Mouse (Mus musculus) liver, embryonic 12.5 days (tissue): ENCODE results near the gene Klk13. TPM values are rescaled to one million over a fixed set of nuclear protein-coding genes. Genes with fewer than 3 reads are reported as not detected.

Experiments
- ATAC-seq: fragments of 200-750 bp; cut with Nextera tagmentation; 2 replicates; pipeline ENCODE4 v1.8.0; 2017; ENCODE audit warnings: moderate number of reproducible peaks, mild to moderate bottlenecking, moderate library complexity
- H3K27ac ChIP-seq: fragments of 300-500 bp; sonication (generic); 2 replicates; pipeline ENCODE4 v1.5.1; 2016; ENCODE audit warnings: mild to moderate bottlenecking
- H3K27me3 ChIP-seq: fragments of 300-500 bp; sonication (generic); replicated peaks from 2 replicates; pipeline ENCODE4 v1.6.1; 2016; ENCODE audit warnings: mild to moderate bottlenecking, moderate library complexity
- H3K36me3 ChIP-seq: fragments of 300-500 bp; sonication (generic); 2 replicates; pipeline ENCODE4 v1.6.1; 2016; ENCODE audit warnings: mild to moderate bottlenecking, moderate library complexity
- H3K4me1 ChIP-seq: fragments of 300-500 bp; sonication (generic); 2 replicates; pipeline ENCODE4 v1.6.1; 2016
- H3K4me2 ChIP-seq: fragments of 300-500 bp; sonication (generic); 2 replicates; pipeline ENCODE4 v1.6.1; 2016; ENCODE audit warnings: mild to moderate bottlenecking, moderate library complexity
- H3K4me3 ChIP-seq: fragments of 300-500 bp; sonication (generic); 2 replicates; pipeline ENCODE4 v1.5.1; 2016; ENCODE audit warnings: mild to moderate bottlenecking, moderate library complexity
- H3K9ac ChIP-seq: fragments of 300-500 bp; sonication (generic); 2 replicates; pipeline ENCODE4 v1.6.1; 2016; ENCODE audit warnings: mild to moderate bottlenecking, moderate library complexity
- H3K9me3 ChIP-seq: fragments of 300-500 bp; sonication (generic); replicated peaks from 2 replicates; pipeline ENCODE4 v1.6.1; 2016; ENCODE audit warnings: mild to moderate bottlenecking, moderate library complexity
- WGBS: fragments of 180-500 bp; shearing (Covaris S2); methylation state at CpG from one replicate; pipeline ENCODE4 v1.1.7; 2016; ENCODE audit not compliant: insufficient replicate concordance; 5-methylcytosine and 5-hydroxymethylcytosine counted together
- polyA plus RNA-seq: library from polyadenylated mRNA; unstranded; fragments of >200 nt; fragmentation: Nextera tagmentation; extraction: Ambion mirVana; gene quantifications from 2 replicates; pipeline ENCODE4 v1.2.1, GENCODE M21; 2016

Gene Klk13
- polyA plus RNA-seq, 1 experiment from 2014 or later, result 0.27 TPM

- no peaks in the 10 kb centered on the region for H3K36me3 ChIP-seq
- H3K9ac ChIP-seq, result no peak within 1 kb of the TSS
- H3K4me2 ChIP-seq, result no peak within 1 kb of the TSS
- no peaks in the 10 kb centered on the region for H3K9me3 ChIP-seq
- H3K27ac ChIP-seq, result no peak within 1 kb of the TSS
- ATAC-seq, result no peak
- no peaks in the 10 kb centered on the region for H3K4me1 ChIP-seq
- no peaks in the 10 kb centered on the region for H3K27me3 ChIP-seq
- H3K4me3 ChIP-seq, result no peak within 1 kb of the TSS
These were observed 22.2 kb upstream of the Klk13 start, which contains the start of gene Klk14 for GRCm38 (mm10) chr7:43690118-43690517. Gene Klk14 (plus strand): TSS chr7:43690418.

DNA sequence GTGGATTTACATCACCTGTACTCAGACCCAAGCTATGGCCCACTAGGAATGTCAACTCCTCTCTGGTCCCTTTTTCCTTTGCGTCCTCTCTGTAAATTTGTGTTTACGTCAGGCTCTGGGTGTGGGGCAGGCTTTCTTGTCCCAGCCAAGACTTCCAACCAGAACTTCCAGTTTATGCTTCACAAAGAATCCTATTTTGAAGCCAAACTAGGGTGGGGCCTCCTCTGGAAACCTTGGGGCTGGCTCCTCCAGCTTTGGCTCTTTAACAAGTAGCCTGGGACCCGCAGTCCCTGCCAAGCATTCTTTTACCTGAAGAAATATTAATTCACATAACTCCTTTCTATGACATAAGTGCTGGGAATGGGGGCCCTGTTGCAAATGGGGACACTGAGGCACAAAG lies 2.3 kb upstream of the Klk13 start:
- 0 out of 2 replicates have a peak, but pooled peaks cover 4% of the 10 kb centered on the region for H3K4me1 ChIP-seq
- H3K4me2 ChIP-seq, result no peak overlapping the region
- H3K9ac ChIP-seq, result no peak overlapping the region
- no peak overlapping the region for H3K27ac ChIP-seq
- H3K36me3 ChIP-seq, result no peaks in the 10 kb centered on the region
- H3K9me3 ChIP-seq, result no peaks in the 10 kb centered on the region
- WGBS, result 75% methylated on average over 3 of the region's 3 CpGs
- no peak overlapping the region for H3K4me3 ChIP-seq
- peaks cover 12% of the 10 kb centered on the region; the same call in 1 of the 2 replicates for H3K27me3 ChIP-seq
- ATAC-seq, result no peak

- H3K27ac ChIP-seq, result no peak overlapping the region
- H3K9me3 ChIP-seq, result no peaks in the 10 kb centered on the region
- no peak overlapping the region for H3K9ac ChIP-seq
- H3K27me3 ChIP-seq, result peaks cover 12% of the 10 kb centered on the region; the same call in 1 of the 2 replicates
- 3% methylated on average over 9 of the region's 9 CpGs for WGBS
- no peak overlapping the region for H3K4me3 ChIP-seq
- no peaks in the 10 kb centered on the region for H3K36me3 ChIP-seq
- 0 out of 2 replicates have a peak, but pooled peaks cover 4% of the 10 kb centered on the region for H3K4me1 ChIP-seq
- no peak for ATAC-seq
- H3K4me2 ChIP-seq, result peak overlapping the region; percentile 11; the same call in 1 of the 2 replicates
These were observed 550 bp downstream of the Klk13 start for GRCm38 (mm10) chr7:43712917-43713316.

DNA sequence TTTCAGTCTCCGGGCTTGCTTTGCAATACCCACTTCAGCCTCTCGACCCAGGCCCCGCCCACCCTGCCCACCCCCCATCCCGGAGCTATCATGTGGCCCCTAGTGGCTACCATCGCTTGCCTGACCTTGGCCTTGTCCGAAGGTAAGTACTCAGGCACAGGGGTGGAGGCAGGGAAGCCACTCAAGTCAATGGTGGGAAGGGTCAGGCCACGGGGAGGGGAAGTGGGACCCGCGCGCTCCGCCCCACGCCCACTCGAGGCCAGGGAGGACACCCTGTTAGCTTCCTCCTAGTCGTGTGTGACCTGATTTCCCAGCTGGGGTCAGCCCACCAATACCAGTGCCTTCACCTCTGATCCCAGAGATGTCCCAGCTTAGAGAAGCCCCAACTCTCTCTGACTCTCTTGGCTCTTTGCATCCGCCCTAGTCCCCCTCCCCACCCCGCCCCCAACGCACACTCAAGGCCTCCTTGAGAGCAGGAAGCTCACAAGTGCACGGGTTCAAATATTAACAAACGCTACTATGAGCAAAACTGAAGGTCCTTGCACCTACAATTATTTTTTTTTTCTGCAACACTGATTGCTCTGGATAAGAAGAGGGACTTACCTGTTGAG lies 1.5 kb downstream of the Klk13 start:
- Histone ChIP-seq H3K4me2 (peak overlapping the region; percentile 27; the same call in 1 of the 2 replicates), H3K9ac (no peak overlapping the region), H3K27me3 (peaks cover 12% of the 10 kb centered on the region; the same call in 1 of the 2 replicates), H3K4me3 (no peak overlapping the region), H3K4me1 (0 out of 2 replicates have a peak, but pooled peaks cover 4% of the 10 kb centered on the region), H3K9me3 (no peaks in the 10 kb centered on the region), H3K36me3 (no peaks in the 10 kb centered on the region), H3K27ac (no peak overlapping the region)
- WGBS, result 9% methylated on average over 19 of the region's 19 CpGs
- ATAC-seq, result no peak

- Histone ChIP-seq H3K4me3 (no peak overlapping the region), H3K27ac (no peak overlapping the region), H3K4me2 (no peak overlapping the region), H3K9me3 (no peaks in the 10 kb centered on the region), H3K9ac (no peak overlapping the region), H3K27me3 (no peaks in the 10 kb centered on the region), H3K4me1 (no peaks in the 10 kb centered on the region), H3K36me3 (no peaks in the 10 kb centered on the region)
- 21% methylated on average over 1 of the region's 1 CpGs for WGBS
- ATAC-seq, result no peak
These were observed 35.4 kb downstream of the Klk13 start for GRCm38 (mm10) chr7:43747788-43748187.

DNA sequence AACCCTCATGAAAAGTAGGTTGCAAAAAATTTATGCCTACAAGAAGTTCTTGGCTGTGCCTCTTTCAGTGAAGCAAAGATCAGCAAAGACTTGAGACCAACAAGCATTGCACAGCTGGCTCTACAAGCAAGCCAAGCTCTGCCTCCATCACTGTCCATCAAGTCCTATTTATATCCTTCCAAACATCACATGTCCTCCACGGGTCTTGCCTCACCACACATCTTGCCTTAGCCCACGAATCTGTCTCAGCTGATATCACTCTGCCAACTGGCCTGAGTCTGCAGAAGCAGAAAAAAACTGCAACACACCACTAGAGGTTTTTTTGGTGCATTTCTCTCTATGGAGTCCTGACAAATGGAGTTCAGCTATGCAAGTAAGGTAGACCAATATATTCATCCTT lies 40.4 kb downstream of the Klk13 start:
- H3K4me1 ChIP-seq, result no peaks in the 10 kb centered on the region
- WGBS, result 13% methylated on average over 2 of the region's 2 CpGs
- H3K4me2 ChIP-seq, result no peak overlapping the region
- ATAC-seq, result no peak
- no peaks in the 10 kb centered on the region for H3K9me3 ChIP-seq
- H3K9ac ChIP-seq, result no peak overlapping the region
- no peaks in the 10 kb centered on the region for H3K36me3 ChIP-seq
- H3K4me3 ChIP-seq, result no peak overlapping the region
- H3K27ac ChIP-seq, result no peak overlapping the region
- no peaks in the 10 kb centered on the region for H3K27me3 ChIP-seq

- no peak for ATAC-seq
- Histone ChIP-seq H3K4me1 (no peaks in the 10 kb centered on the region), H3K4me3 (no peak overlapping the region), H3K9ac (no peak overlapping the region), H3K4me2 (no peak overlapping the region), H3K9me3 (no peaks in the 10 kb centered on the region), H3K27ac (no peak overlapping the region), H3K27me3 (no peaks in the 10 kb centered on the region), H3K36me3 (no peaks in the 10 kb centered on the region)
- WGBS, result 40% methylated on average over 8 of the region's 8 CpGs
These were observed 54.1 kb downstream of the Klk13 start for GRCm38 (mm10) chr7:43766484-43766883.

DNA sequence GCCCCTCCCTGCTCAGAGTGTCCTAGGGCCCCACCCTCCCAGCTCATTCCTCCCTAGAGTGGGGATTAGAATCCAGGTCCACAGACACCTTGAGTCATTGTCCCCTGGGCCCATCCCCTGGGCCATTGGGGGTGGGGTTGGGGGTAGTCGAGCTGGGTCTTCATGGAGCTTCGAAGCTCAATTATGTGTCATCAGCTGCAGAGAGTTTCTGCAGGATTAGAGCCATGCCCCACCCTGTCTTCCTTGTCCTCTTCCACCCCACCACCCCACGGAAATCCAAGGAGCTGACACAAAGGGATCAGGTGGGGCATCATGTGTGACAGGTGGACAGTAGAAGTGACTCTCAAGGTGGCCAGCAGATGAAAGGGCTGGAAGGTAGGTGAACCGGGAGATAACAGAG lies 56.2 kb downstream of the Klk13 start, which contains the start of gene Klk12:
Gene Klk12 (plus strand): TSS at position 301 of the 400 bp plus-strand sequence.
- H3K27me3 ChIP-seq, result no peaks in the 10 kb centered on the region
- no peak within 1 kb of the TSS for H3K9ac ChIP-seq
- no peak within 1 kb of the TSS for H3K27ac ChIP-seq
- 66% methylated on average over 4 of the region's 4 CpGs for WGBS
- no peaks in the 10 kb centered on the region for H3K4me1 ChIP-seq
- no peak for ATAC-seq
- no peaks in the 10 kb centered on the region for H3K9me3 ChIP-seq
- H3K4me3 ChIP-seq, result no peak within 1 kb of the TSS
- H3K36me3 ChIP-seq, result no peaks in the 10 kb centered on the region
- no peak within 1 kb of the TSS for H3K4me2 ChIP-seq

DNA sequence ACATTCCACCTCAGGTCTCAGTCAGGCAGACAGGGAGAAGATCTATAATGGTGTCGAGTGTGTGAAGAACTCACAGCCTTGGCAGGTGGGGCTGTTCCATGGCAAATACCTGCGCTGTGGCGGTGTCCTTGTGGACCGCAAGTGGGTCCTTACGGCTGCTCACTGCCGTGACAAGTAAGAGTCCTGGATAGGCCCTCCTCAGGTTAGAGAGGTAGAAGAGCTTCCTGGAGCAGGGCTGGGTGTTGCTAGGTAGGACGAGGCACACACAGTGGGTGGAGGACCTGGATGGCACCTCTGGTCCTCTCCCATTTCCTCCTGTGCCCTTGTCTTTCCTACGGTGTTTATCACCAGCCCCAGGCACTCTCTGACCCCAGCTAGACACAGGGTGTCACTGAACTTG lies 57.3 kb downstream of the Klk13 start:
- Histone ChIP-seq H3K36me3 (no peaks in the 10 kb centered on the region), H3K4me3 (no peak overlapping the region), H3K4me2 (no peak overlapping the region), H3K9me3 (no peaks in the 10 kb centered on the region), H3K4me1 (no peaks in the 10 kb centered on the region), H3K27ac (no peak overlapping the region), H3K9ac (no peak overlapping the region), H3K27me3 (no peaks in the 10 kb centered on the region)
- 80% methylated on average over 8 of the region's 8 CpGs for WGBS
- no peak for ATAC-seq

DNA sequence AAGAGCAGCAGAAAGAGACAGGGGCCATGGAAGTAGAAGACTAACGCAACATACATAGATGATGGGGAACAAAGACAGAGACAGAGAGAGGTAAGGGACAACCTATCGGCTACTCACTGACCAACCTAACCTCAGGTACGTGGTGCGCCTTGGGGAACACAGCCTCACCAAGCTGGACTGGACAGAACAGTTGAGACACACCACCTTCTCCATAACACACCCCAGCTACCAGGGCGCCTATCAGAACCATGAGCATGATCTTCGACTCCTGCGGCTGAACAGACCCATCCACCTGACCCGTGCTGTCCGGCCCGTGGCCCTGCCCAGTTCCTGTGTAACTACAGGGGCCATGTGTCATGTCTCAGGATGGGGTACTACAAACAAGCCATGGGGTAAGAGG lies 58.3 kb downstream of the Klk13 start:
- 77% methylated on average over 10 of the region's 10 CpGs for WGBS
- no peak overlapping the region for H3K27ac ChIP-seq
- no peak overlapping the region for H3K9ac ChIP-seq
- no peaks in the 10 kb centered on the region for H3K4me1 ChIP-seq
- no peaks in the 10 kb centered on the region for H3K36me3 ChIP-seq
- H3K4me3 ChIP-seq, result no peak overlapping the region
- no peaks in the 10 kb centered on the region for H3K9me3 ChIP-seq
- ATAC-seq, result no peak; the same call in 1 of the 2 replicates
- no peaks in the 10 kb centered on the region for H3K27me3 ChIP-seq
- H3K4me2 ChIP-seq, result no peak overlapping the region

- WGBS, result 79% methylated on average over 6 of the region's 6 CpGs
These were observed 59.5 kb downstream of the Klk13 start for GRCm38 (mm10) chr7:43771916-43772315.

DNA sequence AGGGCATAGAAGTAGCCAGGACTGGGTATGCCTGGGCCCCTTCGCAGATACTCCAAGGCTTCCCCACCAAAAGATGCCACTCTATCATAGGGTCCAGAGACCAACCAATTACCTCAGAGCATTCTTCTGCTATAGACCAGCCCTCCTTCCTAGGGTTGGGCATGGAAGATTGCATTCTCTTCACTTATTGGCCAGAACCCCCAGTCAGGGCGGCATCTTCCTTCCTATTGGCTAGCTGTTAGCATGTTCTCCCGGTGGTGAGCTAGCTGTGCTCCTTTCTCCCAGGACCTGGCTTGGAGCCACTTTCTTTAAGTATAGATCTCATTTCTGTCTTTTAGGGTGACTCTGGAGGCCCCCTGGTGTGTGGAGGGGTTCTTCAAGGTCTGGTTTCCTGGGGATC lies 60.5 kb downstream of the Klk13 start:
- Histone ChIP-seq H3K9me3 (no peaks in the 10 kb centered on the region), H3K27me3 (no peaks in the 10 kb centered on the region), H3K4me2 (no peak overlapping the region), H3K27ac (no peak overlapping the region), H3K36me3 (no peaks in the 10 kb centered on the region), H3K4me3 (no peak overlapping the region), H3K4me1 (no peaks in the 10 kb centered on the region), H3K9ac (no peak overlapping the region)
- ATAC-seq, result no peak
- 66% methylated on average over 3 of the region's 3 CpGs for WGBS

More at GRCm38 (mm10) chr7:43771916-43772315, 59.5 kb downstream of the Klk13 start:
- Histone ChIP-seq H3K4me1 (no peaks in the 10 kb centered on the region), H3K27me3 (no peaks in the 10 kb centered on the region), H3K27ac (no peak overlapping the region), H3K4me2 (no peak overlapping the region), H3K36me3 (no peaks in the 10 kb centered on the region), H3K9me3 (no peaks in the 10 kb centered on the region), H3K9ac (no peak overlapping the region), H3K4me3 (no peak overlapping the region)
- no peak for ATAC-seq

DNA sequence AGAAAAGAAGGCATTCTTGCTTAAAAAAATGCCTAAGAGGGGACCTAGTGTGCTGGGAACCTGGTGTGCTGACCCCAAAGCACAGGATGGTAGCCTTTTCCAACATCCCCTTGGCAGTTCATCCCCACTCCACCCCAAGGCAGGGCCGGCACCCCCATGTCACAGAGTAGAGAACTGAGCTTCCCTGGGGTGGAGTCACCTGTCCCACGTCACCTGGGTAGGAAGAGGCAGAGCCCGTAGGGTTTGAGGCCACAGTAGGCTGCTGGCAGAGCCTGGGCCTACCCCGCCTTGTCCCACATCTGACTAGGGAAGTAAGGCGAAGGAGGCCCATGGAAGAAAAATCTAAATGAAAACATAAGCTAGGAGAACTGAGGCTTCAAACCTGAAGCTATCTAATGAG lies 62.0 kb downstream of the Klk13 start, which contains the start of gene Klk11:
Gene Klk11 (plus strand): TSS at position 241 of the 400 bp plus-strand sequence.
- Histone ChIP-seq H3K4me2 (no peak within 1 kb of the TSS), H3K27ac (no peak within 1 kb of the TSS), H3K27me3 (no peaks in the 10 kb centered on the region), H3K9ac (no peak within 1 kb of the TSS), H3K4me1 (no peaks in the 10 kb centered on the region), H3K9me3 (no peaks in the 10 kb centered on the region), H3K36me3 (no peaks in the 10 kb centered on the region), H3K4me3 (no peak within 1 kb of the TSS)
- ATAC-seq, result no peak
- WGBS, result 79% methylated on average over 5 of the region's 5 CpGs
